In the genomic region with DNA sequence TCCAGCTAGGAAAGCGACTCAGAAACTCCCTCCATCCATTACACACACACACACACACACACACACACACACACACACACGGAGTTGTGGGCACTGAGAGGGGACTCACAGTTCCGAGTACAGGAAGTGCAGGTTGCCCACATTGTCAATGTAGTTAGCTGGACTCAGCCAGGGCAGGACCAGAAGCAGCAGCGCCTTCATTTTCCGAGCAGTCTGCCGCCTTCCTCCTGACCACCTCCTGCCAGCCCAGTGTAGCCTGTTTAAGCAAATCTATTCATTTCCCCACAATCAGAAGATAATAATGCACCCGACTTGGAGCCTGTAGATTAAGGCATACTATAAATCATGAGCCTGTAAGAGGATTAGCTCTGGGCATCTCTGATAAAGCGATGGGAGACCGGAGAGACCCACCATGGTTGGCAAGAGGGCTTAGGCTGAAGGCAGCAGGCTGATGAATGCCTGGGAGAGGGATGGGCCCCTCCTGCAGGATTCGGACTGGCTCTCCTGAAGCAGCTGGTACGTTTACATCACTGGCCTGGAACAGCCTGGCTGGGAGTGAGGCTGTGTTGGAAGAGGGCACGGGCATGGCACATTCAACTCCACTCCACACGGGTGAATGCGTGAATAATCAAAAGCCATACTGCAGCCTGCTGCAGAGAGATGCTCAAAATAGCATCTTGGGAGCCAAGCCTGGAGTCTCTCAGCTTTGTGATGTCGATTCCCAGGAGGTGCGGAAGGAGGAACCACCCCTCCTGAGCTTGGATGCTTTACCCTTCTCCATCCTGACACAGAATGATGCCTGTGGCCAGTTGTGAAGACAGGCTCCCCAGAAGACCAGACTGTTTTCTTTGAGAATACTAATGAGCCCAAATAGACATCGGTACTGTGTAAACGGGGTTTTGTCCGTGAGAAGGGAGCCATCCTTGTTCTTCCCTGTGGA, we compare ENCODE assay signal across 9 mouse cellular contexts. TPM values are rescaled to one million over a fixed set of nuclear protein-coding genes. Genes with fewer than 3 reads are reported as not detected.
DNase-seq lines count a peak whose midpoint lies in the region; ATAC-seq lines count a peak whose summit lies in the region.
"Had no signal": no experiment of that assay in that cellular context is flagged by ENCODE, and none has a peak within 500 bp of the region (broad histone marks: within the 10 kb centered on the region; RNA-seq: fewer than 3 reads in every experiment).

No protein-coding gene starts in this region.

- no peaks in the 10 kb centered on the region for H3K36me3 ChIP-seq in forebrain, embryonic 11.5 days (ENCODE audit: control insufficient read depth, insufficient read depth, low read length)
- no peaks in the 10 kb centered on the region for H3K36me3 ChIP-seq in forebrain, embryonic 10.5 days (replicated peaks)
- H3K36me3 ChIP-seq in hindbrain, embryonic 14.5 days (replicated peaks; ENCODE audit: control insufficient read depth, insufficient read depth): no peaks in the 10 kb centered on the region
- no peaks in the 10 kb centered on the region for H3K36me3 ChIP-seq in midbrain, embryonic 13.5 days
- H3K36me3 ChIP-seq: embryonic facial prominence, embryonic 12.5 days had no signal

- ATAC-seq in forebrain, embryonic 11.5 days (replicated peaks; ENCODE audit: low FRiP score): 0 out of 2 replicates have a peak, but pooled peaks have one; percentile 51
- peak; percentile 96 for ATAC-seq in hindbrain, embryonic 14.5 days (ENCODE audit: low FRiP score)
- ATAC-seq in midbrain, embryonic 13.5 days: peak; percentile 99

- 64% methylated on average over 19 of the region's 19 CpGs for WGBS in forebrain, embryonic 11.5 days
- WGBS in forebrain, embryonic 10.5 days: 69% methylated on average over 19 of the region's 19 CpGs
- WGBS in hindbrain, embryonic 14.5 days: 47% methylated on average over 19 of the region's 19 CpGs
- 41% methylated on average over 19 of the region's 19 CpGs for WGBS in midbrain, embryonic 13.5 days

- no peaks in the 10 kb centered on the region for H3K27me3 ChIP-seq in forebrain, embryonic 11.5 days (ENCODE audit: control insufficient read depth, insufficient read depth, low read length)
- H3K27me3 ChIP-seq in forebrain, embryonic 10.5 days (ENCODE audit: poor library complexity, severe bottlenecking): no peaks in the 10 kb centered on the region
- no peaks in the 10 kb centered on the region for H3K27me3 ChIP-seq in hindbrain, embryonic 14.5 days (ENCODE audit: control insufficient read depth, insufficient read depth, low read length)
- no peaks in the 10 kb centered on the region for H3K27me3 ChIP-seq in midbrain, embryonic 13.5 days
- H3K27me3 ChIP-seq: embryonic facial prominence, embryonic 12.5 days had no signal

- no peaks in the 10 kb centered on the region for H3K9me3 ChIP-seq in forebrain, embryonic 11.5 days (ENCODE audit: control insufficient read depth, low read length)
- no peaks in the 10 kb centered on the region for H3K9me3 ChIP-seq in forebrain, embryonic 10.5 days
- H3K9me3 ChIP-seq in hindbrain, embryonic 14.5 days (ENCODE audit: control insufficient read depth, low read length): no peaks in the 10 kb centered on the region
- no peaks in the 10 kb centered on the region for H3K9me3 ChIP-seq in midbrain, embryonic 13.5 days
- H3K9me3 ChIP-seq: embryonic facial prominence, embryonic 12.5 days had no signal

- no peak for DNase-seq in forebrain, embryonic 11.5 days (ENCODE audit: low spot score)
- no peak for DNase-seq in forebrain, embryonic 10.5 days (ENCODE audit: extremely low spot score, low spot score)
- peak; percentile 89 to 91 for DNase-seq in cerebellum, postnatal 10 days
- DNase-seq in hindbrain, embryonic 14.5 days (ENCODE audit: low spot score): peak; percentile 55
- DNase-seq in embryo, embryonic 9.5 days (ENCODE audit: extremely low spot score): no peak
- DNase-seq in thymus, postnatal 0 days (ENCODE audit: low spot score): no peak
- no peak for DNase-seq in urinary bladder, adult 2 months (ENCODE audit: low spot score)

- no peak overlapping the region for H3K9ac ChIP-seq in forebrain, embryonic 11.5 days (ENCODE audit: low read length)
- peak overlapping the region; percentile 50 for H3K9ac ChIP-seq in hindbrain, embryonic 14.5 days
- peak overlapping the region; percentile 49 for H3K9ac ChIP-seq in midbrain, embryonic 13.5 days (replicated peaks)
- H3K9ac ChIP-seq: embryonic facial prominence, embryonic 12.5 days had no signal

- H3K4me1 ChIP-seq in forebrain, embryonic 11.5 days (replicated peaks; ENCODE audit: control insufficient read depth, insufficient read depth, low read length): no peaks in the 10 kb centered on the region
- H3K4me1 ChIP-seq in forebrain, embryonic 10.5 days: peaks cover 14% of the 10 kb centered on the region
- peaks cover 9% of the 10 kb centered on the region; the same call in 1 of the 2 replicates for H3K4me1 ChIP-seq in hindbrain, embryonic 14.5 days (replicated peaks; ENCODE audit: control insufficient read depth, insufficient read depth, low read length)
- H3K4me1 ChIP-seq in midbrain, embryonic 13.5 days (replicated peaks): peaks cover 25% of the 10 kb centered on the region

- H3K4me3 ChIP-seq in forebrain, embryonic 11.5 days (ENCODE audit: low read depth, low read length): no peak overlapping the region
- H3K4me3 ChIP-seq in forebrain, embryonic 10.5 days: no peak overlapping the region
- H3K4me3 ChIP-seq in hindbrain, embryonic 14.5 days (replicated peaks; ENCODE audit: low read length): peak overlapping the region; percentile 19
- peak overlapping the region; percentile 31 for H3K4me3 ChIP-seq in midbrain, embryonic 13.5 days (replicated peaks)
- H3K4me3 ChIP-seq: embryonic facial prominence, embryonic 12.5 days had no signal

- no peak overlapping the region for H3K27ac ChIP-seq in forebrain, embryonic 11.5 days (ENCODE audit: low read depth, low read length)
- H3K27ac ChIP-seq in forebrain, embryonic 10.5 days: no peak overlapping the region
- H3K27ac ChIP-seq in hindbrain, embryonic 14.5 days: peak overlapping the region; percentile 69
- peak overlapping the region; percentile 79 for H3K27ac ChIP-seq in midbrain, embryonic 13.5 days
- H3K27ac ChIP-seq: embryonic facial prominence, embryonic 12.5 days had no signal

- no peak overlapping the region for H3K4me2 ChIP-seq in forebrain, embryonic 11.5 days (ENCODE audit: low read depth, low read length, severe bottlenecking)
- peak overlapping the region; percentile 45 for H3K4me2 ChIP-seq in hindbrain, embryonic 14.5 days (replicated peaks)
- peak overlapping the region; percentile 50 for H3K4me2 ChIP-seq in midbrain, embryonic 13.5 days (replicated peaks)
- H3K4me2 ChIP-seq: embryonic facial prominence, embryonic 12.5 days had no signal

RNA-seq across cellular contexts. Expression of a gene that starts 25.0 kb away (rescaled TPM):
- polyA plus RNA-seq in forebrain, embryonic 11.5 days (2014; fragmentation: Nextera tagmentation; extraction: Ambion mirVana): 0.53 TPM in 2 replicates
- 0.50 and 0.92 TPM in 2 replicates for polyA plus RNA-seq in forebrain, embryonic 10.5 days (2016; fragmentation: Nextera tagmentation; extraction: Ambion mirVana)
- 10.3 and 14.0 TPM in 2 replicates for polyA plus RNA-seq in hindbrain, embryonic 14.5 days (2014; fragmentation: Nextera tagmentation; extraction: Ambion mirVana)
- 4.0 and 4.1 TPM in 2 replicates for polyA plus RNA-seq in midbrain, embryonic 13.5 days (2015; fragmentation: Nextera tagmentation; extraction: Ambion mirVana)
- 0.91 and 0.93 TPM in 2 replicates for polyA plus RNA-seq in thymus, postnatal 0 days (2015; fragmentation: Nextera tagmentation; extraction: Ambion mirVana)
- polyA plus RNA-seq in urinary bladder, adult 2 months (2012; rRNA removed): 6.9 and 9.4 TPM in 2 replicates

Comparison
In these comparisons a context has a peak if more than half of its experiments do, and no peak if none do; other contexts are left out.
1. DNase-seq: peak in cerebellum, postnatal 10 days (2 of 2) and hindbrain, embryonic 14.5 days (single experiment); none in forebrain, embryonic 11.5 days (single experiment), forebrain, embryonic 10.5 days (single experiment), embryo, embryonic 9.5 days (single experiment), thymus, postnatal 0 days (single experiment) and urinary bladder, adult 2 months (single experiment).
2. H3K27ac ChIP-seq: peak in hindbrain, embryonic 14.5 days (single experiment) and midbrain, embryonic 13.5 days (single experiment); none in forebrain, embryonic 11.5 days (single experiment) and forebrain, embryonic 10.5 days (single experiment).
3. H3K4me3 ChIP-seq: peak in hindbrain, embryonic 14.5 days (single experiment) and midbrain, embryonic 13.5 days (single experiment); none in forebrain, embryonic 11.5 days (single experiment) and forebrain, embryonic 10.5 days (single experiment).
4. Peak in every context shown above with its lines, with median percentiles within 50 percentile points of each other: ATAC-seq.